Comparison of ENCODE assay signal across 8 mouse cellular contexts in genomic region chr3:21479021-21479795, GRCm38 (mm10).
DNase-seq lines count a peak whose midpoint lies in the region; ATAC-seq and TF ChIP-seq lines count a peak whose summit lies in the region.

No protein-coding gene starts in this region.

- H3K4me3 ChIP-seq in kidney, adult 2 months (ENCODE audit: insufficient read depth, low read depth, low read length) = no peak overlapping the region

- 37% methylated on average over 5 of the region's 5 CpGs for WGBS in kidney, adult 2 months

- peak; percentile 14 for DNase-seq in 3134 (ENCODE audit: extremely low read depth, insufficient read length, low spot score)
- DNase-seq in embryo, embryonic 9.5 days (ENCODE audit: extremely low spot score) = peak; percentile 27
- DNase-seq in heart, adult 11 months = peak; percentile 96
- peak; percentile 37 for DNase-seq in kidney, adult 2 months
- peak; percentile 49 for DNase-seq in left cerebral cortex, postnatal 4 days
- peak; percentile 28 for DNase-seq in neural tube, embryonic 10.5 days (ENCODE audit: extremely low spot score, low spot score)
- DNase-seq in thymus, postnatal 25 days = no peak

- TF ChIP-seq CTCF in kidney, adult 2 months (conservative IDR thresholded peaks at IDR 0.05; ENCODE audit: insufficient read depth, insufficient read length, low read depth, low read length) = no peak

- intact Hi-C loops in left cerebral cortex, postnatal 4 days (cut with DNase I) = no loop called here

- no peaks in the 10 kb centered on the region; the same call in 1 of the 2 replicates for H3K36me3 ChIP-seq in kidney, adult 2 months (ENCODE audit: control insufficient read depth, insufficient read depth, low read length)

- H3K4me1 ChIP-seq in kidney, adult 2 months (ENCODE audit: control insufficient read depth, insufficient read depth, low read length) = no peaks in the 10 kb centered on the region

- TF ChIP-seq POLR2A in kidney, adult 2 months (IDR thresholded peaks at IDR 0.05; ENCODE audit: low read depth, low read length) = no peak

- no peak overlapping the region for H3K27ac ChIP-seq in kidney, adult 2 months (ENCODE audit: insufficient read depth, low read depth, low read length)

- no peaks in the 10 kb centered on the region for H3K27me3 ChIP-seq in kidney, adult 2 months (replicated peaks; ENCODE audit: control insufficient read depth, insufficient read depth, low read length)

- ATAC-seq in CD4-positive, CD25-positive, alpha-beta regulatory T cell, adult 4 months = no peak
